Mouse (Mus musculus) cerebral cortex, adult 2 months (tissue): ENCODE results near the gene Nek1.

Experiments used
- WGBS: fragments of 180-500 bp; shearing (Covaris S2); methylation state at CpG from one replicate; pipeline ENCODE4 v1.1.7; 2018; 5-methylcytosine and 5-hydroxymethylcytosine counted together

The Nek1 gene

DNA sequence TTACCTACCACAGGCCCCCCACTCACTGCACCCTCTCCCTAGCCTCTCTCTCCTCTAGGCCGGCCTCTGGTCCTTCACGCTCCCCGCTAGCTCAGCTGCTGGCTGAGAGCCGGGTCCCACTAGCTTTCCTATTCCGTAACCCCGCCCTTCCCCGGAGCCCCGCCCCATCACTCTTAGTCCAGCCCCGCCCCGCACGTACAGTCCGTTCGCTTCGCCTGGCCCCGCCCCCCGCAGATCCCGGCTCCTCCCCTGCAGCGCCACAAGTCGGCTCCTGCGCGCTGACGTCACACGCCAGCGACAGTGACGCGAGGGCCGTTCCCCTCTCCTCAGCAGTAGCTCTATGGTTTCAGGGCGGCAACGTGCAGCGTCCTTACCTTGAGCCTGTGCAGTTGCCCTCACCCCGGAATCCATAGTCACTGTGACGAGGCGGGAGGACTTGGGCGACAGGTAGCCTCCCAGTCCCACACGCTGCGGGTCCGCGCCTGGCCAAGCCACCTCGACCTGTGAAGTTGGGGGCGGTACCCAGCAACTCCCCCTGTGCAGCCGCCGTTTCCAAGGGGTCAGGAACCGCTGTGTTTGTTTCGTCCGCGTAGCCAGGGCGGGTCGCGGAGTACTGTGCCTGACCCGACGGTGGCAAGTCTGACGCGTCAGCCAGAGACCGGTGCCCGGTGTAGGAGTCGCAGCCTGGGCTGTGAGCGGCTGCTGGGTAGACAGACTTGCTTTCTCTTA lies at the start of gene Nek1:
Nek1 (plus strand) TSS at position 286 of the 729 bp plus-strand sequence.
- WGBS, result under 1% methylated on average over 57 of the region's 57 CpGs

DNA sequence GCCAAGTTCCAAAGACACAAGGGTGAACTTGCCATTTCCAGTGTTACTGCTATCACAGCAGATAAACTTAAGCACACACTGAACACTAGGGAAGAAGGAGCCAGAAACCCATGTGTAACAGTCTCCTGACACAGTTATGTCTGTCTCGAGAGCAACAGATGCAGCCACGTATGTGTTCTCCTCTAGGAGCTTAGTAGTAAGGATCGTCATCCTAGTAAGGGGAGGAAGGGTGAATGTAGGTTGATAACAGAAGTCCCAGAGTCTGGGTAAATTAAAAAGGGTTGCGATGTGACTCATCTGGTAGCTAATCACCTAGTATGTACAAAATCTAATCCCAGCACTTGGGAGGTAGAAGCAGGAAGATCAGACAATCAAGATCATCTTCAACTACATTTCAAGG lies 43.1 kb upstream of the Nek1 start:
- 40% methylated on average over 4 of the region's 4 CpGs for WGBS

- WGBS, result 59% methylated on average over 4 of the region's 4 CpGs
Measured at GRCm38 (mm10) chr8:60951271-60951670, 41.7 kb upstream of the Nek1 start.

- WGBS, result 100% methylated on average over 1 of the region's 1 CpGs
Measured at GRCm38 (mm10) chr8:60951757-60952156, 41.2 kb upstream of the Nek1 start.

DNA sequence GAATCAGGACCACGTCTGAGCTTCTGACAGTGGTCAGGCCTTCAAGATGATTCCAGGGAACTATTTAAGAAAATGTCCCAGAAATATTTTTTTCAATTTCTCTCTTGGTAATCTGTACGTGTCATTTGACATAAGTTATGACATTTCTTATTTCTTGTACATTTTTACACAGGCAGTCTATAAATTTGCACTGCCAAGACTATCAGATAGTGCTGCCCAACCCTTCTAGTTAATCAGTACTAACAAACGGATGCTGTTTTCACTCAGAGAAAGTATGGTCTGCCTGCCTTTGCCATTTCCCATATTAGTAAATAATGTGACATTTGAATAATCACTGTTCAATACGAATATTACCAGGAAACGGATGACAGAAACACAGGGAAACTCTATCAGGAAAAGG lies 40.2 kb upstream of the Nek1 start:
- 31% methylated on average over 5 of the region's 5 CpGs for WGBS

DNA sequence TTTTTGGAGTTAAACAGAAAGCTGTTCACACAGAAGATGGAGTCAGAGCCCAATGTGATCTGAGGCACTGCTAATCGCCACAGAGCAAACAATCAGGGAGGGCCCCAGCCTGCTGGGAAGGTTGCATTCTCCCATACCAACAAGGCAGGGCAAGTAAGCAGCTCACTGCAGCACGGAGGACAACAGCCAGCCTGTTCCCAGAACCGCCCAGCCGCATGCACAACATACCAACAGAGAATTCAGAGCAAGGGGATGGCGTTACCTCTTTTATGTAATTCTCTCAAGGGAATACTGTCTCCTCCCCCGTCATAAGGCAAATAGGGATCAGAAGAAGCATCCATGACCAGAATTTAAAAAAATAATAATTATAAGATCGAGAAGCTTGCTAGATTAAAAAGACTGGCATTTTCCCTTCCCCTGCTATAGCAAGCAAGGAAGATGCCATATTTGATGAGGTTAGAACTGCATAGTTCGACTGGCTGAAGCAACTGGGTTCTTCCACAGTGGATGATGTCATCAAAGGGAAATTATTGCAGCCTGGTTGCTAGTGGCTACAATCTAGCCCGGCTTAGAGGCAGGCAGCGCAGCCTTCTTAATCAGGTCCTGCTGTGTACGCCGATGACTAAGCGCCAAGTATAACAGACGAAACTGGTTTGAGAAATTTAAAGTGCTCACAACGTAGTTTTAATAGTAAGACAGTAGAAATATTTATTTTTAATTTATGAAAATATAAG lies 38.5 kb upstream of the Nek1 start:
- 4% methylated on average over 15 of the region's 15 CpGs for WGBS

DNA sequence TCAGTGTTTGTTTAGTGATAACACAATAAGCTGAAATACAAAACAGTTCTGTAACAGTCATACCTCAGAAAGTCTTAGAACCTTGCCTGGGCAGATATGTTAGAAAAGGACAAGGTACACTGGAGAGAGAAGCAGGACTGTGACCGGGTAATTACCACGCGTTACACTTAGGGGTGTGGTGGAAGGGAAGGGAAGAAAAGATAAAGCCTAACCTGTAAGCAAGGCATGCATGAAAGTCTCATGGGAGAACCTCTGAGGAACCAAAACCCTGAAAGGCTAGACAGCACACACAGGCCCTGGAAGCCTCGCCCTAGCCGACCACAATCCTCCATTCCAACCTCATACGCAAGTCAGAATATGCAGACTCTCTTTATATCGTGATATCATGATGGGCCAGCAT lies 36.1 kb upstream of the Nek1 start:
- 96% methylated on average over 7 of the region's 7 CpGs for WGBS

- WGBS, result 89% methylated on average over 3 of the region's 3 CpGs
Measured at GRCm38 (mm10) chr8:60962763-60963162, 30.2 kb upstream of the Nek1 start.

DNA sequence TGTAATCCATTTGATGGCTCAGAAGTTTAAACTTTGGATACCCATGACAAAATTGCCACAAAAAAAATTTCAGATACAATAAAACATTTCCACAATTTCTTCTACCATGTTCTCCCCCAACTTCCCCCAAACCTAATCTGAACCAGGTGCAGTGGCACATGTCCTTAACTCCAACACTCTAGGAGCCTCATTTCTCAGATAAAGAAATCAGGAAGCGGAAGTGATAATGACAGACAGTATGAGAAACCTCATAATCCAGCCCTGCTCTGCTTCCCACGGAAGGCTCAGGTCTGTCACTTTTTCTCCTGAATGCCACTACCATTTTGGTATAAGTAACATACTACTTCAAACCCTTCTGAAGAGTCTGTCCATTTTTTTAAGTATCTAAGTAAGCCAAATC lies 29.1 kb upstream of the Nek1 start:
- WGBS, result 74% methylated on average over 2 of the region's 2 CpGs

- 88% methylated on average over 4 of the region's 4 CpGs for WGBS
Measured at GRCm38 (mm10) chr8:60964518-60964917, 28.5 kb upstream of the Nek1 start.

GRCm38 (mm10) chr8:60965306-60965705 lies 27.7 kb upstream of the Nek1 start:
- 60% methylated on average over 6 of the region's 6 CpGs for WGBS

DNA sequence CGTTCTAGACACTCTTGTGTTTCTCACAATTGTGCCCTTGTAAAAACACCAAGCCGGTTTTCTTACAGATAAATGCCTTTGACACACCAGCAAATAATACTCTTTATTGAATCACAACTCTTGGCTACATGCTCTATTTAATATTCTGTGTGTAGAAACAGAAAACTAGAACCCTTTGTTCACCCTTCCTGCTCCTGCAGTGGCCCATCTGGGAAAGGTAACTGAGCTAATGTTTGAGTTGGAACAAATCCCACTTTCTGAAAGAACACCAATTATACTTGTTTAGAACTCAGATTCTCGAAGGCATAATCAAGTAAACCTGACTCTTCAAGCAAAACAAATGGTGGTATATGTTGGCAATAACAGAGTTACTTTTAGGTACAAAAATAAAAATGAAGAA lies 27.3 kb upstream of the Nek1 start:
- WGBS, result 47% methylated on average over 3 of the region's 3 CpGs

GRCm38 (mm10) chr8:60969091-60969490 lies 23.9 kb upstream of the Nek1 start:
- 54% methylated on average over 2 of the region's 2 CpGs for WGBS

DNA sequence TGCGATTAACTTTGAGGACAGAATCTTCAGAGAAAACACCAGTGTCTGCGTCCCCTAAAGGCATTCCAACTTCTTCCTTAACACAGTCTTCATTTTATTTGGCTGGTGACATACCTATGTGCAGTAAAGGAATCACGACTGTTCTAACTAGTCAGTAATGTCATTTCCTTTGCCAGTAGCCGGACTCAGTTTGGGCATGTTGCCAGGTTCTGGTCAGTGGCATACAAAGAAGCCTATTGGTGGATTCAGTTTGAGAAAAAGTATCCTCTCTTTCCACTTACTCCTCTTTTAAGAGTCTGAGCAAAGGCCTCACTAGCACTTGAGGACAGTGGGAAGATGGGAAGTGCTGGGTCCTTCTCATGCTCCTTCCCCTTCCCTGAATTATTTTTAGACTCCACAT lies 21.2 kb upstream of the Nek1 start:
- 48% methylated on average over 4 of the region's 4 CpGs for WGBS

- 80% methylated on average over 2 of the region's 2 CpGs for WGBS
Measured at GRCm38 (mm10) chr8:60973448-60973847, 19.5 kb upstream of the Nek1 start.

DNA sequence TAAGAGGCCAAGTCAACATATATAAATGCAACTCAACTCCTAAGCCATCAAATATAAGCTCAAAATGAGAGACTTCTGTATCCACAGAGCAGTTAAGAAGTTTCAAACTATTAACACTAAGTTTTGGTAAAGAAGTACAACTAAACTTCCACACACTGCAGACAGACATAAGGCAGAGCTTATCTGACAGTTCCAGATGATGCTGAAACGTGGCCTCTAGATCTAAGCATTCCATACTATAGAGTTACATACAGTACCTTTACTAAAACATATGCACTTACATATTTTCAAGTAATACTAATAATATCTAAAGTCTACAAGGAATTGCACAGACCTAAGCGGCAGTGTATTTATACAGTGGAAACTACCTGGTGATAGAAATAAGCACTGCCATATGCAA lies 18.2 kb upstream of the Nek1 start:
- WGBS, result 93% methylated on average over 2 of the region's 2 CpGs

GRCm38 (mm10) chr8:60976818-60977217 lies 16.2 kb upstream of the Nek1 start:
- 86% methylated on average over 9 of the region's 9 CpGs for WGBS

DNA sequence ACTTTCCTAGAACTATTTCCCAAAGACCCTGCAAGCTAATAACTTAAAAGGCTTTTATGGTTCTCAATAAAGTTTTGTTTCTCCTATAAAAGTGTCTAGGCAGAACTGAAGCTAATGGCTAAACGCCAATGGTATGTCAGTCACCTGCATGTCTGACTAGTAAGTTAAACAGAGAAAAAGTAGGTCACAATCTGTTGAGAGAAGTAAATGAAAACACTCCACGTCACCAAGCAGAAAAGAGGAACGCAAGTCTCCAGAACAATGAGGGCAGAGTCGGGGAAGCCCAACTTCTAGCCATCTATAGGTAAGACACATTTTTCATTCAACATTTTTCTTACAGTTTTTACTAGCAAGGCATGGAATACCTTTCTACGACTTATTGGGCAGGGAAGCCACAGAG lies 14.5 kb upstream of the Nek1 start:
- 59% methylated on average over 5 of the region's 5 CpGs for WGBS

GRCm38 (mm10) chr8:60981388-60981787 lies 11.6 kb upstream of the Nek1 start:
- 43% methylated on average over 1 of the region's 1 CpGs for WGBS

DNA sequence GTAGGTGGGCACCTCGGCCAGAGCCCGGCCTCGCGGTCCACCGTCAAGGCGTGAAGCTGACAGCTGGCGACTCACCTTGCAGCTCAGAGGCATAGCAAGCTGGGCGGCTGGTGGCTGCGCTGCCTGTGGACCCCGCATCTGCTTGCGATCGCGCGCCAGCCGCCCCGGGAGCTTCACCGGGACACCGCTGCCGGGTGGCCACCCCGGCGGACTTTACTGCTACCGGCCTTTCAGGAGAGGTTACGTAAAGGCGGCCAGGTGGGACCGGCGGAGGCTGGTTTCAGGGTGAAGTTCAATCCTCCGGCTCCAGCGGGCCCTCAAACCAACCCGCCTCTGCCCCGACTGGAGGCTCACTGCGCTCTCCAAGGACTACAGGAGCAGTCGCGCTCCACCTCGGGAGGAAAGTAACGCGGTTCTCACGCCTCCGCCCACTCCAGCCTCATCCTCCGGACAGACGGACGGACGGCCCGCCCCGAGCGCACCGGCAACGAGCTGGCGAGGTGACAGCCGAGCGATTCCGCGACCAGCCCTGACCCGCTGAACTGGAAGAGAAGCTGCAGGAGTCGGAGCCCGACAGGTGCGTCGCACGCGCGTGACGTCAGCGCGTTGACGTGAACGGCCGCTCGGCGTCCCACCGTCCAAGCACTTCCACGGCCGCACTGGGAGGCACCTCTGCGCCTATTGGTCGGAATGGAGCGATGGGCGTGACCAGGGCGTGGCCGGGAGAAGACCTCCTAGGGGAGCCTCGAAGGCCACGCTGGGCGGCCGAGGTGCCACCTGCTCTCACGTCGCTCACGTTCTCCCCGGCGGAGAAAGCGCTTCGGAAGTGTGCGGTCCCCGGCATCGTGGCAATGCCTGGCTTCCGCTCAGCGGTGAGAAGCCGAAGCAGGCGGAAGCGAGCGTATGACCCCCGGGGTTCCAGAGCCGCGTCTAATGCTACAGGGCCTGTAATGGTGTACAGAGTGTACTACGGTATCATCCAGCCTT lies 10.0 kb upstream of the Nek1 start, which contains the start of gene Clcn3:
Clcn3 (minus strand) TSS at position 600 of the 987 bp plus-strand sequence.
- under 1% methylated on average over 101 of the region's 101 CpGs for WGBS

GRCm38 (mm10) chr8:60983688-60984079 lies 9.3 kb upstream of the Nek1 start:
- WGBS, result 2% methylated on average over 9 of the region's 9 CpGs
